Mouse (Mus musculus) E14TG2a.4 (cell line): ENCODE measurements around the gene Kcna7.

Experiments used
- CTCF ChIP-seq: conservative IDR thresholded peaks from 2 replicates; pipeline ENCODE4 v1.5.1; 2014; ENCODE audit warnings: low read length
- NANOG ChIP-seq: IDR thresholded peaks from 2 replicates; pipeline ENCODE4 v1.6.1; 2014; ENCODE audit warnings: borderline replicate concordance, low read length, mixed read lengths
- POU5F1 ChIP-seq: IDR thresholded peaks from 2 replicates; pipeline ENCODE4 v1.6.1; 2014; ENCODE audit warnings: low read length, borderline replicate concordance

- no peak for TF ChIP-seq CTCF
- TF ChIP-seq NANOG = no peak
- TF ChIP-seq POU5F1 = no peak
Measured at GRCm38 (mm10) chr7:45369022-45369745, 36.3 kb upstream of the Kcna7 start.
